Mouse (Mus musculus) limb, embryonic 15.5 days (tissue): ENCODE results near the gene Dpp7. TPM values are rescaled to one million over a fixed set of nuclear protein-coding genes. Genes with fewer than 3 reads are reported as not detected.

Source experiments
- ATAC-seq: fragments of 200-750 bp; cut with Nextera tagmentation; 2 replicates; pipeline ENCODE4 v1.8.0; 2017; ENCODE audit warnings: low read depth, moderate TSS enrichment; ENCODE audit not compliant: insufficient number of reproducible peaks, low FRiP score, low TSS enrichment
- H3K27ac ChIP-seq: fragments of 300-500 bp; sonication (generic); 2 replicates; pipeline ENCODE4 v1.5.1; 2015; ENCODE audit warnings: moderate library complexity, mild to moderate bottlenecking, inconsistent platforms
- H3K27me3 ChIP-seq: fragments of 300-500 bp; sonication (generic); 2 replicates; pipeline ENCODE4 v1.6.1; 2015; ENCODE audit warnings: inconsistent platforms
- H3K36me3 ChIP-seq: fragments of 300-500 bp; sonication (generic); 2 replicates; pipeline ENCODE4 v1.6.1; 2015; ENCODE audit warnings: inconsistent platforms
- H3K4me1 ChIP-seq: fragments of 300-500 bp; sonication (generic); 2 replicates; pipeline ENCODE4 v1.6.1; 2015; ENCODE audit warnings: inconsistent platforms
- H3K4me2 ChIP-seq: fragments of 300-500 bp; sonication (generic); 2 replicates; pipeline ENCODE4 v1.6.1; 2015; ENCODE audit warnings: mild to moderate bottlenecking, inconsistent platforms
- H3K4me3 ChIP-seq: fragments of 300-500 bp; sonication (generic); 2 replicates; pipeline ENCODE4 v1.5.1; 2015; ENCODE audit warnings: mild to moderate bottlenecking, inconsistent platforms
- H3K9ac ChIP-seq: fragments of 300-500 bp; sonication (generic); 2 replicates; pipeline ENCODE4 v1.6.1; 2015; ENCODE audit warnings: inconsistent platforms
- H3K9me3 ChIP-seq: fragments of 300-500 bp; sonication (generic); 2 replicates; pipeline ENCODE4 v1.6.1; 2016; ENCODE audit warnings: inconsistent platforms
- WGBS: fragments of 180-500 bp; shearing (Covaris S2); methylation state at CpG from one replicate; pipeline ENCODE4 v1.1.7; 2015; 5-methylcytosine and 5-hydroxymethylcytosine counted together
- polyA plus RNA-seq: library from polyadenylated mRNA; unstranded; fragments of >200 nt; fragmentation: Nextera tagmentation; extraction: Ambion mirVana; gene quantifications from 2 replicates; pipeline ENCODE4 v1.2.1, GENCODE M21; 2015

Gene Dpp7
- polyA plus RNA-seq, 1 experiment from 2014 or later = 24.0 TPM

GRCm38 (mm10) chr2:25394281-25395221 lies 38.4 kb upstream of the Dpp7 start:
- Histone ChIP-seq H3K9ac (no peak overlapping the region), H3K27me3 (peaks cover 62% of the 10 kb centered on the region), H3K36me3 (no peaks in the 10 kb centered on the region), H3K4me2 (no peak overlapping the region), H3K27ac (no peak overlapping the region), H3K9me3 (no peaks in the 10 kb centered on the region), H3K4me1 (peaks cover 23% of the 10 kb centered on the region), H3K4me3 (no peak overlapping the region)
- 42% methylated on average over 3 of the region's 3 CpGs for WGBS
- ATAC-seq = no peak

GRCm38 (mm10) chr2:25391266-25391665 lies 35.1 kb upstream of the Dpp7 start:
- H3K9me3 ChIP-seq = no peaks in the 10 kb centered on the region
- ATAC-seq = no peak
- H3K4me1 ChIP-seq = peaks cover 21% of the 10 kb centered on the region
- H3K4me3 ChIP-seq = no peak overlapping the region
- peaks cover 29% of the 10 kb centered on the region for H3K27me3 ChIP-seq
- no peak overlapping the region for H3K4me2 ChIP-seq
- no peaks in the 10 kb centered on the region for H3K36me3 ChIP-seq
- no peak overlapping the region for H3K27ac ChIP-seq
- 59% methylated on average over 5 of the region's 5 CpGs for WGBS
- H3K9ac ChIP-seq = no peak overlapping the region; the same call in 1 of the 2 replicates

GRCm38 (mm10) chr2:25384492-25384891 lies 28.3 kb upstream of the Dpp7 start:
- 85% methylated on average over 5 of the region's 5 CpGs for WGBS
- ATAC-seq = no peak

GRCm38 (mm10) chr2:25376589-25376988 lies 20.4 kb upstream of the Dpp7 start:
- no peak overlapping the region for H3K4me2 ChIP-seq
- no peaks in the 10 kb centered on the region for H3K27me3 ChIP-seq
- WGBS = 59% methylated on average over 4 of the region's 4 CpGs
- no peaks in the 10 kb centered on the region for H3K9me3 ChIP-seq
- H3K4me1 ChIP-seq = peaks cover 25% of the 10 kb centered on the region
- H3K36me3 ChIP-seq = peaks cover 34% of the 10 kb centered on the region
- H3K4me3 ChIP-seq = no peak overlapping the region
- ATAC-seq = no peak
- no peak overlapping the region for H3K27ac ChIP-seq
- no peak overlapping the region for H3K9ac ChIP-seq

More at GRCm38 (mm10) chr2:25384492-25384891, 28.3 kb upstream of the Dpp7 start:
- Histone ChIP-seq H3K4me1 (no peaks in the 10 kb centered on the region), H3K27ac (no peak overlapping the region), H3K9ac (no peak overlapping the region), H3K9me3 (no peaks in the 10 kb centered on the region), H3K4me3 (no peak overlapping the region), H3K27me3 (no peaks in the 10 kb centered on the region), H3K36me3 (no peaks in the 10 kb centered on the region), H3K4me2 (no peak overlapping the region)

GRCm38 (mm10) chr2:25373431-25373830 lies 17.3 kb upstream of the Dpp7 start:
- Histone ChIP-seq H3K36me3 (peaks cover 31% of the 10 kb centered on the region), H3K27me3 (0 out of 2 replicates have a peak, but pooled peaks cover 3% of the 10 kb centered on the region), H3K9me3 (no peaks in the 10 kb centered on the region), H3K4me1 (peaks cover 27% of the 10 kb centered on the region), H3K27ac (no peak overlapping the region), H3K9ac (peak overlapping the region; percentile 33), H3K4me3 (peak overlapping the region; percentile 63), H3K4me2 (peak overlapping the region; percentile 97)
- WGBS = 29% methylated on average over 2 of the region's 2 CpGs
- no peak for ATAC-seq

GRCm38 (mm10) chr2:25372644-25373391 lies 16.7 kb upstream of the Dpp7 start:
- no peak for ATAC-seq
- Histone ChIP-seq H3K4me1 (peaks cover 27% of the 10 kb centered on the region), H3K4me2 (peak overlapping the region; percentile 97), H3K9me3 (no peaks in the 10 kb centered on the region), H3K27ac (no peak overlapping the region), H3K4me3 (peak overlapping the region; percentile 63), H3K27me3 (0 out of 2 replicates have a peak, but pooled peaks cover 3% of the 10 kb centered on the region), H3K9ac (peak overlapping the region; percentile 33), H3K36me3 (peaks cover 25% of the 10 kb centered on the region)
- WGBS = under 1% methylated on average over 42 of the region's 42 CpGs

GRCm38 (mm10) chr2:25371764-25372643 lies 15.8 kb upstream of the Dpp7 start, which contains the start of gene Sapcd2:
Gene Sapcd2, plus strand, starts transcription at chr2:25372321.
- Histone ChIP-seq H3K27me3 (0 out of 2 replicates have a peak, but pooled peaks cover 3% of the 10 kb centered on the region), H3K4me3 (peak within 1 kb of the TSS; percentile 63), H3K4me2 (peak within 1 kb of the TSS; percentile 97), H3K4me1 (peaks cover 27% of the 10 kb centered on the region), H3K9me3 (no peaks in the 10 kb centered on the region), H3K9ac (peak within 1 kb of the TSS; percentile 39), H3K27ac (peak within 1 kb of the TSS; percentile 80), H3K36me3 (peaks cover 18% of the 10 kb centered on the region)
- WGBS = under 1% methylated on average over 65 of the region's 65 CpGs
- ATAC-seq = peak; percentile 82

GRCm38 (mm10) chr2:25369996-25370395 lies 13.8 kb upstream of the Dpp7 start:
- peaks cover 30% of the 10 kb centered on the region for H3K4me1 ChIP-seq
- no peaks in the 10 kb centered on the region; the same call in 1 of the 2 replicates for H3K36me3 ChIP-seq
- no peak for ATAC-seq
- H3K4me2 ChIP-seq = no peak overlapping the region
- H3K9me3 ChIP-seq = no peaks in the 10 kb centered on the region
- WGBS = 86% methylated on average over 3 of the region's 3 CpGs
- H3K27me3 ChIP-seq = peaks cover 13% of the 10 kb centered on the region
- no peak overlapping the region for H3K9ac ChIP-seq
- no peak overlapping the region for H3K27ac ChIP-seq
- H3K4me3 ChIP-seq = no peak overlapping the region

- H3K4me2 ChIP-seq = peak within 1 kb of the TSS; percentile 97
- H3K36me3 ChIP-seq = 0 out of 2 replicates have a peak, but pooled peaks cover 4% of the 10 kb centered on the region
- H3K9ac ChIP-seq = peak within 1 kb of the TSS; percentile 67
- H3K4me1 ChIP-seq = peaks cover 3% of the 10 kb centered on the region
- no peaks in the 10 kb centered on the region for H3K9me3 ChIP-seq
- peaks cover 23% of the 10 kb centered on the region for H3K27me3 ChIP-seq
- peak within 1 kb of the TSS; percentile 63 for H3K4me3 ChIP-seq
- ATAC-seq = peak; percentile 71
- under 1% methylated on average over 54 of the region's 54 CpGs for WGBS
- H3K27ac ChIP-seq = peak within 1 kb of the TSS; percentile 59; the same call in 1 of the 2 replicates
Measured at GRCm38 (mm10) chr2:25365091-25365761, 9.1 kb upstream of the Dpp7 start, which contains the start of gene Uap1l1. Gene Uap1l1, minus strand, starts transcription at chr2:25365682.

- ATAC-seq = no peak
- peak overlapping the region; percentile 97 for H3K4me2 ChIP-seq
- peak overlapping the region; percentile 67; the same call in 1 of the 2 replicates for H3K9ac ChIP-seq
- 25% methylated on average over 9 of the region's 9 CpGs for WGBS
- H3K4me1 ChIP-seq = peaks cover 3% of the 10 kb centered on the region
- no peaks in the 10 kb centered on the region for H3K9me3 ChIP-seq
- H3K27ac ChIP-seq = no peak overlapping the region
- H3K4me3 ChIP-seq = peak overlapping the region; percentile 63
- peaks cover 7% of the 10 kb centered on the region; the same call in 1 of the 2 replicates for H3K36me3 ChIP-seq
- peaks cover 23% of the 10 kb centered on the region for H3K27me3 ChIP-seq
Measured at GRCm38 (mm10) chr2:25364761-25365090, 8.6 kb upstream of the Dpp7 start.
